Mouse (Mus musculus): ENCODE measurements at regions not wholly inside any gene's neighbourhood (a gene's known extent, or its start where the extent isn't known, plus 50 kb on each side); places are given as distances from the start of the nearest gene placed in this dataset.

GRCm38 (mm10) chr5:91456924-91457323 is 54.1 kb upstream of the Btc start:
- DNase-seq (ENCODE audit: low spot score in 2 of 2), result no peak

- DNase-seq (ENCODE audit: low spot score in 2 of 2), result peak in 1 of 2 experiments; percentile 10
Measured at GRCm38 (mm10) chr5:91464876-91465508, 52.4 kb upstream of the Parm1 start.
